Mouse (Mus musculus) monocyte, adult 5-6 weeks (primary cell): Measurements from ENCODE around the gene Mapk8ip2. TPM values are rescaled to one million over a fixed set of nuclear protein-coding genes. Genes with fewer than 3 reads are reported as not detected.
A peak's percentile ranks its signal among the peaks of the same experiment; 100 is the strongest.

Source experiments
- ATAC-seq: fragments of 153-309, 156-312 bp; replicated peaks from 2 replicates; pipeline ENCODE4 v1.8.0; 2017; ENCODE audit warnings: mild to moderate bottlenecking; ENCODE audit not compliant: low TSS enrichment, insufficient number of reproducible peaks, severe bottlenecking, poor library complexity, low FRiP score
- total RNA-seq: library from RNA; stranded (forward); fragments of 200-1000, 200-491, 200-594 nt; gene quantifications from 3 replicates; pipeline ENCODE4 v1.2.3, GENCODE M21; 2017

Mapk8ip2 gene
- total RNA-seq, 1 experiment from 2014 or later, result not detected

DNA sequence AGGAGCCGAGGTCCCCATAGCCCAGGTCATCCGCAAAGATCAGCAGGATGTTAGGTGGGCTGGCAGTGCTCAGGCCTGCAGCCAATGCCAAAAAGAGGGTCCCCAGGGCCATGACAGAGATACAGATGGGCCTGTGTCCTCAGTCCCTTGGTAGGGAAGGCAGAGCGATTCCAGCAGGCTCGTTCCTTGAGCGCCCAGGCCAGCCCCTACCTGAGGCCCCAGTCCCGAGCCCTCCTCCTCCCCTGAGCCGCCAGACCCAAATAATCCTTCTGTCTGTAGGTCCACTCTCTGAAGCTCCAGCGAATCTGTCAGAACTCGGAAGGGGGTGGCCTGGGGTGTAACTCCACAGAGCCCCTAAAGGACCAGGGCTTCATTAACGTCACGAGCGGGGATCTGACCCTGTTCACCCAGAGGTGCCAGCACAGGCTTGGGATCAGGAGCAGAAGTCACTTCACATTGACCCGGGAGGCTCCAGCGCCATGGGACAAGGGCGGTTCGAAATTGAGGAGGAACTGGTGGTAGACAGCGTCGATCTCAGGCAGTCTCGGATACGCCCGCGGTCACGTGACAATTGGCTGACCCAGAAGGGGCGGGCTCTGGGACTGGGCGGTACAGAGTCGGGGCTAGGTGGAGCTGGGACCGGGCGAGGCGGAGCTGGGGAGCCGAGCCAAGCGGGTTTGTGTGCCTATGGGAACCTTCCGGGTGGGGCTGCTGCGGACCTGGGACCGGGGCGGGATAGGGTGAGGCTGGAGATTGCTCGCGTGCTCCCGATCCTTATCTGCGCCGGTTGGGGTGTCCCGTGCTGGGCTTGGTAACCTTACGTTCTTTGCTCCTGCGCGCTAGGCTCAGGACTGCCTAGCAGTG, 22.1 kb downstream of the Mapk8ip2 start:
- peak; percentile 92 for ATAC-seq

DNA sequence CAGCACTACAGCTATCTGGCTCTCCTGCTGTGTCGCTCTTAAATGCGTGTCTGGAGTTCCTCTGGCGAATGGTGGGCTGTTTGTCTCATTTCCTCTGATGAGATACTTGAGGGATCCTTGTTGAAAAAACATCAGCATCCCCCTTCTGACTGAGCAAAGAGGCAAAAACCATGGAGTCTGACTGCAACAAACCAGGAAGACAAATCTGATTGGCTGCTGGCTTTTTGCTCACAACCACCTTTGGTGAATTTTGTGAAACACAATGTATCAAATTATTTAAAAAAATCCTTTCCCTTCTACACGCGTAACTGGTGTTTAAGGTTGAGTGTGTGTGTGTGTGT, 22.7 kb downstream of the Mapk8ip2 start:
- ATAC-seq, result no peak

- ATAC-seq, result no peak
These were observed 23.4 kb downstream of the Mapk8ip2 start, which contains the start of gene Arsa for GRCm38 (mm10) chr15:89477091-89477491. TSS of gene Arsa (minus strand) at chr15:89477425.

- no peak for ATAC-seq
These were observed 24.1 kb downstream of the Mapk8ip2 start for GRCm38 (mm10) chr15:89477806-89478205.

DNA sequence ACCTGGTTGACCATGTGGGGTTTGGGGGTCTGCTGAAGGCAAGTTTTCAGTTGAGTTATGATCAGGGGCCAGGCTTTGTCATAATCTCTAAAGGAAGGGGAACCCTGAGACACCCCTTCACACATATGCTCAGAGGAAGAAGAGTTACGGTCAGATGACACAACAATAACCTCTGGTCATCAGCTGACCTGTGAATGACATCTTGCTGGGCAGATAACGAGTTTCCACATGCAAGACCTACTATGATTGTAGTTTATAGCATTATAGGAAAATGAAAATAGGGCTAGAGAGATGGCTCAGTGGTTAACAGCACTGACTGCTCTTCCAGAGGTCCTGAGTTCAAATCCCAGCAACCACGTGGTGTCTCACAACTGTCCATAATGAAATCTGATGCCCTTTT, 24.9 kb downstream of the Mapk8ip2 start:
- ATAC-seq, result no peak

- no peak for ATAC-seq
These were observed 26.9 kb downstream of the Mapk8ip2 start for GRCm38 (mm10) chr15:89480584-89480983.

- ATAC-seq, result no peak
These were observed 34.5 kb downstream of the Mapk8ip2 start for GRCm38 (mm10) chr15:89488182-89488581.

GRCm38 (mm10) chr15:89488611-89489117, 35.0 kb downstream of the Mapk8ip2 start:
- no peak for ATAC-seq

DNA sequence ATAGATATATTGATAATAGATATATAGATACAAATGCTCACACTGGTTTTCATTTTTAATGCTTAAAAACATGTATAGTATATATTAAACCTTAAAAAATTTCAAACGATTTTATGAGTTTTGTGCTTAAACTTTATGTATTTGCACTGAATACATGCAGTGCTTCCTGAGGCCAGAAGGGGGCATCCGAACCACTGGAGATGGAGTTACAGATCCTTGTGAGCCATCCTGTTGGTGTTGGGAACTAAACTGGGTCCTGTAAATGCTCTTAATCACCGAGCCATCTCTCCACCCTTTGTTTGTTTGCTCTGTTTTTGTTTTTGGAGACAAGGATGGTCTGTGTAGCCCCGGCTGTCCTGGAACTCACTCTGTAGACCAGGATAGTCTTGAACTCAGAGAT, 41.3 kb downstream of the Mapk8ip2 start:
- ATAC-seq, result no peak

- ATAC-seq, result no peak
These were observed 42.4 kb downstream of the Mapk8ip2 start for GRCm38 (mm10) chr15:89496131-89496530.

GRCm38 (mm10) chr15:89496841-89497240, 43.1 kb downstream of the Mapk8ip2 start:
- no peak for ATAC-seq

DNA sequence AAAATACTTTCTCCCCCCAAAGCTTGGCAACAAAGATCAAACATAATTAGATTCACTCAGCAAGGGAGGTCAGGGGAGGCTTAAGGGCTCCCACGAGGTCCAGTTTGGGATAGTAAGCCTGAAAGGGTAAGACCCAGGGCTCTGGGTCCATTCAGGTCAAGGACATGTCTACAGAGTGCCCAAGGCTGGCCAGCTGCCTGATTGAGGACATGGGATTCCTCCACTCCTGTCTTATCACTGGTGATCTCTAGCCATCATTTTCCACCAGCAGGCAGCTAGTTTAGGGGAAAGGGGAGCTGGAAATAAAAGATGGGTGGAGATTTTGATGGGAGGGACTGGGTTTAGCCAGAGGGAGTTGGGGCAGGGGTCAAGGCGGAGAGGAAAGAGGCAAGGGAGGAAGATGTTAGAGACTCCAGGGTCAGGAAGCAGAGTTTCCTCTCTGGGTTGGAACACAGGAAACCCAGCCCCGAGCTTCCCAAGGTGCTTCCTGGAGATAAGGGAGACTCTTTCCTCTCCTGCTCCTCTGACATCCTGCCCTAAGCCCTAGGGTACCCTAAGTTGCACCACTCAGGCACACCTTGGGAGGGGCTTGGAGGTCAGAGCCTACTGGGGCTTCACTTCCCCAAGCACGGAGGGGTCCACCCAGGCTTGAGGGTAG, 43.8 kb downstream of the Mapk8ip2 start:
- no peak for ATAC-seq

DNA sequence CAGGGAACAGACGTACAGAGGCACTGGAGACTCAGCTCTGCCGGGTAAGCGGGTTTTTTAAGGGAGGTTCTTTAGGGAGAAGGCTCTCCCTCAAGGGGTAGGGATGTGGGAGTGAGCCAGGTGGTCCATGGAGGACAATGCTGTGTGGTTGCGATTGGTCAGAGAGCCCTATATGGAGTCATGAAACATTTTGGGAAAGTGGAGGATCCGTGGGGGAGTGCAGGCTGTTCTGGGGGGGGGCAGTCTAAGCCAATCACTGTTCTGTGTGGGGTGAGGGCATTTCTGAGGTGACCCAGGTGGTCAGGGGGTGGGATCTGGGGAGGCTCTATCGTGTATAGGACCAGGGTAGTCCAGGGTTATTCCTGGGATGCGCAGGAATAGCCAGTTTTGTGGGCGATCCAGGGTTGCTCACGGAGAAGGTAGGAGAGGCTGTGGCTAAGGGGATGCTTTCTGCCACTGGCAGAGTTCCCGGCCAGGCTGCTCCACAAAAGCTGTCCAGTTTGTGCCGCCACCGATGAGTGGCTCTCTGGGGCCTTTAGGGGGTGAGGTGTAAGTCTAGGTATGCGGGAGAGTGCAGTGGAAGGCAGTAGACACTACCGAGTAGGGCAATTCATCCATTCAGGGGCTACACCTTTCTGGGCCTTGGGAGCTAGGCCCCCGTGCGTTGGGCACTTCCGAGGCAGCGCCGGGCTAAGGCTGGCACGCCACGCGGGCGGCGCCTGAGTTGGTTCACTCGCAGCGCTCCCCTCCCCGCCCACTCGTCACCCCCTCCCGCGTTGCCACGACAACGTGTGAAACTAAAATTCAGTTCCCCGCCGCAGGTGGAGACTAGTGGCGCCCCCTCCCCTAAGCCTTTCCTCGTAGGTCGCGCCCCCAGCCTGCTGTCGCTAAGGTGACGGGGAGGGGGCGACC, 44.6 kb downstream of the Mapk8ip2 start:
- ATAC-seq, result no peak

- ATAC-seq, result no peak
These were observed 45.4 kb downstream of the Mapk8ip2 start, which contains the start of gene Shank3 for GRCm38 (mm10) chr15:89498961-89499688. TSS of gene Shank3 (plus strand) at chr15:89499623.

DNA sequence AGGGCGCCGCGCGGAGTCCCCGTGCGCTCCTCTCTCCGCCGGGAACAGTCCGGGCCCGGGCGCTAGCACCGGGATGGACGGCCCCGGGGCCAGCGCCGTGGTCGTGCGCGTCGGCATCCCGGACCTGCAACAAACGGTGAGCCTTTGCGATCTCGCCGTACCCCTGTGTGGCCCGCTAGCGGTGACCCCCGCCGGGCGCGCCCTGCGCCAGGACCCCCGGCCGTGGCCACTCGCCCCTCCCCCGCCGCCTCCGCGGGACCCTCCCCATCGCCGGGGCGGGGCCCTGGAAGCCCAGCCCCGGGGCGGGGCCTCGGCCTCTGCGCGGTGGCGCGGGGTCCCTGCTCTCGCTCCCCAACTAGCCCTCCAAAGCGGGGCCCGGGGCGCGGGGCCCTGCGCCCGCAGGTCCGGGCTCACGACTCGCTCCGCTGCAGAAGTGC, 46.1 kb downstream of the Mapk8ip2 start:
- ATAC-seq, result no peak

- ATAC-seq, result no peak
These were observed 46.6 kb downstream of the Mapk8ip2 start for GRCm38 (mm10) chr15:89500221-89500791.

GRCm38 (mm10) chr15:89501321-89501720, 47.6 kb downstream of the Mapk8ip2 start:
- no peak for ATAC-seq

DNA sequence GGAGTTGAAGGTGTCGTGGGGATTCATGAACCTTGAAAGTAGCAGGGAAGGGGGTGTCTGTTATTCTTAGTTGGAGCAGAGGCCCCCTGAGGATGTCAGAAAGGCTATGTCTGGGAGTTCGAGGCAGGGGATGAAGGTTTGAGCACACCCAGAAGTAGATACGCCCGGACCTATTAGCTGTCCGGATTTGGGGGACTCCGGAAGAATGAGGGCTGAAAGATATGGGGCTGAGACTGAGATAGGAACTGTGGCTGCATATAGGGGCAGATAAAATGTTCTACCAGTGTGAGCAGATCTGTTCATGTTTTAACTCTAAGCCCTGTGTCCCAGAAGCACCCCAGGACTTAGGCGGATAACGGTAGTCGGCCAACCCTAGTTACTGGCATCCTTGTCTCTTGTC, 51.1 kb downstream of the Mapk8ip2 start:
- no peak for ATAC-seq
